Mouse (Mus musculus): Measurements from ENCODE around the gene Trhr2.

The Trhr2 gene

DNA sequence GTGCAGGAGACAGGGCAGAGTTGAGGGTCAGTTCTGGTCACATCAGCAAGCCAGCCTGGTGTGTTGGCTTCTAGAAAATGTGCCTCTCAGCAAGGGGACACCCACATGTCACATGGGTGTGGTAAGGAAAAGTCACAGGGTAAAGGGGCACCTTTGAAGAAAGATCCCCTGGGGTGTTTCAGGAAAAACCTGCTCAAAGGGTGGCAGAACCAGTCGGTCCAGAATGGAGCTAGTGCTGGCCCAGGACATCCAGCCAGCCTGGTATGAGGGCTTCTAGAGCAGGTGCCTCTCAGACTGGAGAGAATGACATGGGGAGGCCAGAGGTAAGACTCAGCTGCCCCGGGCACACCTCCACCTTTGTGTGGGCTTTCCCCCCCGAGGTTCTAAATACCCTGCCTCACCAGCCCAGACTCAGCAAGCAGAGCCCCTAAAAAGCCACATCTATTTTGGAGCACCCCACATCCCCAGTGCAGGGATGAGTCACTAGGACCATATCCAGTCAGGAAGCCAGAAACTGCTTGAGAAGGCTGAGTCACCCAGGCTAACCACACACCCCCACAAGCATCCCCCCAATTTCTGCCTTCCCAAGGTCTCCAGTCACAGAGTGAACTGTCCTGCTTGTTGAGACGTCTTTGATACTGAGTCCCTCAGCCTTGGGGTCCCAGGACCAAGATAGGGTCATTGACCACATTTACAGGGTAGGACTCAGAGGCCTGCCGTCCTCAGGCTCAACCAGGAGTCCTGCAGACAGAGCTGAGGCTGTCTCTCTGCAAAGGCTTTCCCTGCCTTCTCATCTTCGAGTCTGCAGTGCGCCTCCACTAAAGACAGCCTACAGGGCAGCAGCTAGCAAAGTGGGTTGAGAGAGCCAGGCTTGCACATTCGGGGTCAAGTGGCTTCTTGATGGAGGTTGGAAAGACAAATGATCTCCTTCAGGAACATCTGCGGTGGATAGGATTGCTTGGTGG lies 4.6 kb downstream of the Trhr2 start:
- DNase-seq (ENCODE audit: low read depth, low spot score), result no peak

- DNase-seq (ENCODE audit: low read depth, low spot score), result no peak
Measured at GRCm38 (mm10) chr8:122354157-122354556, 6.4 kb downstream of the Trhr2 start.

GRCm38 (mm10) chr8:122350309-122351089 lies 10.0 kb downstream of the Trhr2 start:
- DNase-seq (ENCODE audit: low read depth, low spot score), result no peak

GRCm38 (mm10) chr8:122349357-122350297 lies 10.9 kb downstream of the Trhr2 start:
- DNase-seq (ENCODE audit: low read depth, low spot score), result no peak

- no peak for DNase-seq (ENCODE audit: low read depth, low spot score)
Measured at GRCm38 (mm10) chr8:122347811-122348552, 12.6 kb downstream of the Trhr2 start.

DNA sequence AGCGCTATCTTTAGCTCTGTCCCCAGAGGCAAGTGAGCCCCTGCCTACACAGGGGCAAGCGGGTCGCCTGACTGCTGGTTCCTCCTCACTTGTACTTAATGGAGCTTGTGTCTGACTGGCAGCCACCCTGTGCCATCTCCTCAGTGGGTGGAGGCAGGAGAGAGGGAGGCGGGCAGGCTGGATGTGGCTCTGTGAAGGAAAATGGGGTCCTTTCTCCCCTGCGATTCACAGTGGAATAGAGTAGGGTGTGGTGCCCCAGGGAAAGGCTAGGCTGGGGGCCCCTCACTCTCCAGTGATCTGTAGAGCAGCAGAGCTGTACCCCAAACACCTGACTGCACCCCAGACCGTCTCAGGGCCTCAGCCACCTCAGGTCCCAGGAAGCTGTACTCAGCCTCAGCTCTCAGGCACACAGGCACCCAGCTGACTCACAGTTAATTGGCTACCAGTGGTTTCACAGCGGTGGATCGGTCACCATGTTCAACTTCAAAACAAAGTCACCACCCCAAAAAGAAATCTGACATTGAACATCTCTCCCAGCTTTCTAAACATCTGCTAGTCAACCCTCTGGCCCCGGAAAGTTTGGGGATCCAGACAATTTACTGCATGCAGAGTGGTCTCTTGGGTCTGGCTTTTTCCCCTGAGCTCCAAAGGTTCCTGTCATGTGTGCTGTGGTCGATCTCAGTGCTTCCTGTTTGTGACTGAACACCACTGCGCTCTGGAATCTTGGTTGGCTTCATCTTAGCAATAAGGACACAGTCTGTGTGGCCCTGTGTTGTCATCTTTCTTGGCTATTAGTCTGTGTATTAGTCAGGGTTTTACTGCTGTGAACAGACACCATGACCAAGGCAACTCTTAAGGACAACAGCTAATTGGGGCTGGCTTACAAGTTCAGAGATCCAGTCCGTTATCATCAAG lies 15.1 kb downstream of the Trhr2 start:
- DNase-seq (ENCODE audit: low read depth, low spot score), result no peak

GRCm38 (mm10) chr8:122344219-122344618 lies 16.3 kb downstream of the Trhr2 start:
- DNase-seq (ENCODE audit: low read depth, low spot score), result peak; percentile 72

DNA sequence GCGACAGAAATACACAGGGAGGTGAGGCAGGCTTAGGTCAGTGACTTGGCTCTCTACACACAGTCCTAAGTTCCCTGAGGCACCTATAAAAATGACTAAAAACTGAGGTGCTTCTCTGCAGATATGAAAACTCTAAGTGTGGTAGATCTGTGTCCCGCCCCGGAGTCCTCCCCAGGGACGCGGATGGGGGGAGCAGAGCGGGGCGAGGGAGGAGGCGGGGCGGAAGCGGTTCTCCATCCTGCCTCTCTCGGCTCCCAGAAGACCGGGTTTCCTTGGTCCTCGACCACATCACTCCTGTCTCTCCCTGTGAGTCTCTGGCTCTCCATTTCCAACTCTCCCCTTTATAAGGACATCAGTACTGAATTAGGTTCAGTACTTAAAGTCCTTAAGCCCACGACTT lies 16.8 kb downstream of the Trhr2 start:
- DNase-seq (ENCODE audit: low read depth, low spot score), result no peak

- DNase-seq (ENCODE audit: low read depth, low spot score), result no peak
Measured at GRCm38 (mm10) chr8:122343341-122343740, 17.2 kb downstream of the Trhr2 start.

DNA sequence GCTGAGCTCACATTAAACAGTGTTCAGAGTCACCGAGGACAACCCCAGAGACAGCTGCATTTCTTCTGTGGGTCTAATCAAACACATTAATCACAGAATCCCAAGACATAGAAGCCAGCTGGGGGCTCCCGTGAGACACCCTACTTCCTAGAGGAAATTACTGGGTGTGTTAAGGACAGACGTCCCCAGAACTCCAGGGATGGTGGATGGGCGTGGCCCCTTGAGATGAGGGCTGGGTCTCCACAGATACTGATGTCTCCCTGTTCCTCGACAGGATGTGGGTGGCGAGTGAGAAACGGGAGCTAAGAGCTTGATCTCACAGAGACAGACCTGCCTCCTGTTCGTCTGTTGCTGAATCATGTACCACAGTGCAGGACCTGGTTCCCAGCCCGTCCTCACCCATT lies 17.7 kb downstream of the Trhr2 start:
- no peak for DNase-seq (ENCODE audit: low read depth, low spot score)

GRCm38 (mm10) chr8:122342362-122342761 lies 18.2 kb downstream of the Trhr2 start:
- DNase-seq (ENCODE audit: low read depth, low spot score), result no peak

DNA sequence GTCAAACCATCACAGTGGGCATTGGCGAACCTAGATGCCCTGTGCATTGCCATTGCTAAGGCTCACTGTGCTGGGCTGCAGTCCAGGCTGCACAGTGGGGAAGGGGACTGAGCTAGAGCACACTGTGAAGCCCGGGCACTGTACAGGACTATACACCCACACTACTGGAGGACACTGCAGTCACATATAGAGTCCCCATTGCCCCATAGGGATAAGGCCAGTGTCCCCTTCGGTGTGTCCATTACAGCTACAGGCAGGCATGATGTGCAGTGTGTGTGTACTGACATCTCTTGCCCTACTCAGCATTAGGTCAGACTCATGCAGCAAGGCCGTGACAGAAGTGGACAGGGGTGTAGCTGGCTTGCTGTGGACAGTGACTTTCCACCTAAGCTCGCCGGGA lies 18.8 kb downstream of the Trhr2 start:
- no peak for DNase-seq (ENCODE audit: low read depth, low spot score)

DNA sequence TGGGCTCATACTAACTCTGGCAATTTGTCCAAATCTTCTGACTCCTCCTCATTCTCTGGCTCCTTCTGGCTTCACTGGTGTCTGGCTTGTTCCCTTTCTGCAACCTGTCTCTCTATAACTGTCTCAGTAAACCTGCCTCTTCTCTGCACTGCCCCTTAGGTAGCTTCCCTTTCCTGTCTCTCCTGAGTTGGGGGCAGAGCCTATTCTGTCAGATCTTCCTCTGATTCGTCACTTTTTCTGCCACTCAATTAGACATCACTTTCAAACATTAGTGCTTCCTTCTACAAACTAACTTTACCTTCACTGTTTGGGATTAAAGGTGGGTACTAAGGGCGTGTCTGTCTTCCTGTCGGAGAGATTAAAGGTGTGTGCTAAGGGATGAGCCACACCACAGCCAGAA lies 19.8 kb downstream of the Trhr2 start:
- no peak for DNase-seq (ENCODE audit: low read depth, low spot score)

GRCm38 (mm10) chr8:122338852-122339251 lies 21.7 kb downstream of the Trhr2 start:
- no peak for DNase-seq (ENCODE audit: low read depth, low spot score)

- peak; percentile 77 for DNase-seq (ENCODE audit: low read depth, low spot score)
Measured at GRCm38 (mm10) chr8:122336251-122336910, 24.2 kb downstream of the Trhr2 start.

DNA sequence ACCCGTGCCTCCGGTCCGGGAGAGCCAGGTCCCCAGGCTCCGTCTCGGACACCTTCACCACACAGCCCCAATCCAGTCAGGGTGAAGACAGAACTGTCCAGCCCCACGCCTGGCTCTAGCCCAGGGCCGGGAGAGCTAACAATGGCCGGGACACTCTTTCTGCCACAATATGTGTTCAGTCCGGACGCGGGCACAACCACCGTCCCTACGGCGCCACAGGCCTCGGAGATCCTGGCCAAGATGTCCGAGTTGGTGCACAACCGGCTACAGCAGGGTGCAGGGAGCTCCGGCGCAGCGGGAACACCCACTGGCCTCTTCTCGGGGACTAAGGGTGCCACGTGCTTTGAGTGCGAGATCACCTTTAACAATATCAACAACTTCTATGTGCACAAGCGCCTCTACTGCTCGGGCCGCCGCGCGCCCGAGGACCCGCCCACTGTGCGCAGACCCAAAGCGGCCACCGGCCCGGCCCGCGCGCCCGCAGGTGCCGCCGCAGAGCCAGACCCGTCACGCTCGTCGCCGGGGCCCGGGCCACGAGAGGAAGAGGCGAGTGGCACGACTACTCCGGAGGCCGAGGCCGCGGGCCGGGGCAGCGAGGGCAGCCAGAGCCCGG lies 24.8 kb downstream of the Trhr2 start:
- no peak for DNase-seq (ENCODE audit: low read depth, low spot score)

DNA sequence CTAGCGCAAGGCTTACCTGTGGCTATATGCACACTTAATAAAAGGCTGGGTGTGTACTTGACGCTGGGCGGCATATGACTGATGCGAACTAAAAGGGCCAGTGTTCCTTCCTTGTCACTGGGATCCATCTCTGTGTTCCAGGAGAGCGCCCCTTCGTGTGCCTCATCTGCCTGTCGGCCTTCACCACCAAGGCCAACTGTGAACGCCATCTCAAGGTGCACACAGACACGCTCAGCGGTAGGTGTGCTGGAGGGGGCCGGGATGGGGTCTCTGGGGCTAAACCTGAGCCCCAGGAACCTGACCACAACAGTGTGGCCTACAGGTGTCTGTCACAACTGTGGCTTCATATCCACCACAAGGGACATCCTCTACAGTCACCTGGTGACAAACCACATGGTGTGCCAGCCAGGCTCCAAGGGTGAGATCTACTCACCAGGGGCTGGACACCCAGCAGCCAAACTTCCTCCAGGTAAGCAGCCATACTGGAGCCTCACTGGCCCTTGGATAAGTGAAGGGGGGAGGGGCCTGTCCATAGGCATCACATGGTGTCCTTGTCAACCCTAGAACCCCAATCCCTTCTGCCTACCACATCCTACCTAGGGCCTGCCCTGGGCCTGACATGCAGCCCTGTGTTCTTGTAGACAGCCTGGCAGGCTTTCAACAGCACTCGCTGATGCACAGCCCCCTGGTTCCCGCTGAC lies 25.6 kb downstream of the Trhr2 start:
- no peak for DNase-seq (ENCODE audit: low read depth, low spot score)

DNA sequence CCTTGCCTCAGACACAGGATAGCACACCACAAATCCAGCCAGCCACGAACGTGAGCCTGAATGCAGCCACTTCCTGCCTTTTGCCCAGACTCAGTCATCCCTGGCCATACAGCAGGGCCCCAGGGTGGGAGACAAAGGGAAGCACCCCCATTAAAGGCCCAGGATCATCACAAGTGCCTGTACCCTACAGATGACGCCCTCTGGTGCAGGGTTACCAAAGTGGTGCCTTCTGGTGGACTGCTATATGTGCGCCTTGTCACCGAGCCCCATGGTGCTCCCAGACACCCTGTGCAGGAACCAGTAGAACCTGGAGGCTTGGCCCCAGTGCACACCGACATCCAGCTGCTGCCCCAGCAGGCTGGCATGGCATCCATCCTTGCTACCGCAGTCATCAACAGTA lies 27.0 kb downstream of the Trhr2 start:
- no peak for DNase-seq (ENCODE audit: low read depth, low spot score)

All from ES-CJ7 (cell line).